Mouse (Mus musculus) activated CD4-positive, CD25-positive, alpha-beta regulatory T cell, adult 4 months (primary cell): ENCODE results near the gene Cdc27. TPM values are rescaled to one million over a fixed set of nuclear protein-coding genes. Genes with fewer than 3 reads are reported as not detected.
"Not testable (repeated sequence)": the region's sequence is repeated elsewhere in the genome, so short reads cannot be mapped to it uniquely, and the experiment has no call there.

Source experiments
- ATAC-seq: one replicate; pipeline ENCODE4 v1.8.0; 2017
- polyA plus RNA-seq, 2 experiments: library from polyadenylated mRNA; unstranded; fragments of 100-300 nt; shearing (Covaris generic); gene quantifications; one replicate each; pipeline ENCODE4 v1.2.1; 2017

Gene Cdc27
- polyA plus RNA-seq = 10 to 100 TPM; 18.3 to 21.7 TPM

- ATAC-seq = peak; percentile 88
Measured at GRCm38 (mm10) chr11:104550406-104550974, at the start of gene Cdc27, which contains the start of gene Myl4. TSS of gene Cdc27 (minus strand) at chr11:104550620. TSS of gene Myl4 (plus strand) at chr11:104550663.

GRCm38 (mm10) chr11:104599265-104599945 lies 49.0 kb upstream of the Cdc27 start:
- peak; percentile 43 for ATAC-seq

DNA sequence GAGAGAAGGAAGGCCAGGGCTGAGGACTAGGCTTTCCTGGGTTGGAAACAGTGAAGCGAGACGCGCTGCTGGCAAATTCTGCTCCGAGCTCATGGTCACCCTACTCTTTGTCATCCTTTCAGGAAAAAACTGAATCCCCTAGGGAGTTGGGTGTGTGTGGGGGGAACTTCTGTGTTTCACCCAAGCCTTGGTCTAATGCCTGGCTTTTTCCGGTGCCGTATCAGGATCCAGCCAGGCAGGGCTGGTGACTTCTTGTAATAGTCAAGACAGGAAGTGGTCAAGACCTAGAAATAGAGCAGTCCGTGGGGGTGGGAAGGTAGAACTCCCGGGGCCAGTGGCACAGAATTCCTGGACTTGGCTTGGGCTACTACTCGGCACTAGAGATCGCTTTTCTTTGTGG lies 45.9 kb upstream of the Cdc27 start:
- no peak for ATAC-seq

DNA sequence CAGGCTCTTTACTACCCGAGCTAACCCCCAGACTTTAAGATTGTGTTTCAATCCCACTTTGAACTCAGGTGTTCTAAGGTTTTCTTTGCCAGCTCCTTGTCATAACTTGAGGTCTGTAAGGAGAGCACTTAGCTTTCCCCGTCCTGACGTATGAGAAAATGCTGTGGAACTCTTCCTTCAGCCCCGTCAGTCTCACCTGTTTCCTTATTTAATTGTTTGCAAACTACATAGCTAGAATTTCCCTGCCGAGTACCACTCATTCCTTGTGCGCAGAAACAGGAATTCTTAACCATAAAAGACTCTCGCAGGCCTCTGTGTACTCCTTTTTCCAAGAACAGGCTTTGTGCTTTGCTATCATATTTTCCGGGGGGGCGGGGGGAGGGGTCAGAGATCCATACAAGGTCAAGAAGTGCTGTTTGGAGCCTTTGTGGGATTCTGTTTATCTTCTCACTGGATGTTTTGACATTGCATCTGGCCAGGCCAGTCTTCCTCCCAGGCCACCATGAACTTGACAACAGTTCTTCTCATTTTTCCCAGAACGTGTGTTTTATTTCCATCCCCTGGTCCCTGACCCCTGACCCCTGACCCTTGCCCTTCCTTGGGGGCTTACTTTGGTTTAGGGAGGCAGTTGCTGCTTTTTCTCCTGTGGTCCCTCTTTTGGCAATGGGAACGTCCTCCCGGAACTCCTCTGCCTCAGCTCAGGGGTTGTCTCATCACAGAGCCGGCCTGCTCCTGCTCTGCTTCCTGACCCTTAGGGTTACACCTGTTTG lies 41.8 kb upstream of the Cdc27 start:
- no peak for ATAC-seq

- peak; percentile 88 for ATAC-seq
Measured at GRCm38 (mm10) chr11:104590148-104590547, 39.7 kb upstream of the Cdc27 start.

DNA sequence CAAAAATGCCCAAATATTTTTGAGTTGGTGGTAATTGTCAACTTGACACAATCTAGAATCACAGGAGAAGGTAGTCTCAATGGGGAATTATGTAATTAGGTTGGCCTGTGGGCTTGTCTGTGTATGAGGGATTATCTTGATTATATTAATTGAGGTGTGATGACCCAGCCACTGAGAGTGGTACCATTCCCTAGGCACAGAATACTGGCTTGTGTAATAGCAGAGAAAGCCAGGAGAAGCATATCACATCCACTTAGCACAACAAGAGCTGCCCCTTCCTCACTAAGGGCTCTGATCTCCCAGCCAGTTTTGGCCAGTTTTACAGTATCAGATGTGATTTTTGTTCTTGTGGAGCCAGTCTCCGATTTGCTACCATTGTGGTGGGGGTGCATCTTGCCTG lies 39.1 kb upstream of the Cdc27 start:
- no peak for ATAC-seq

GRCm38 (mm10) chr11:104588513-104588912 lies 38.1 kb upstream of the Cdc27 start:
- ATAC-seq = no peak

DNA sequence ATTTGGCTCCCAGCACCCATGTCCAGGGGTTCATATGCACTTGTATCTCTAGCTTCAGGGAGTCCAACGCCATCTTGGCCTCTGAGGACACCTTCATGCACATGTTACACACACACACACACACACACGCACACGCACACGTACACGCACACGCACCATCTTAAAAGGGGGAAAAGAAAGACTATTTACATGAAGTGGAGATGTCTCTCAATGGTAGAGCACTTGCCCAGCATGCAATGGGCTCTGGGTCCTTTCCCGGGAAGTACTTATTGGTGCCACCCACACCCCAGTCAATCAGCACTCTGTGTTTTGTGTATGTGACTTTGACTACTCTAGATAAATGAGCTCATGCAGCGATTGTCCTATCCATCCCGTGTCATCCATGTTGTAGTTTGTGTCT lies 37.5 kb upstream of the Cdc27 start:
- ATAC-seq = no peak

- no peak for ATAC-seq
Measured at GRCm38 (mm10) chr11:104585495-104585894, 35.1 kb upstream of the Cdc27 start.

DNA sequence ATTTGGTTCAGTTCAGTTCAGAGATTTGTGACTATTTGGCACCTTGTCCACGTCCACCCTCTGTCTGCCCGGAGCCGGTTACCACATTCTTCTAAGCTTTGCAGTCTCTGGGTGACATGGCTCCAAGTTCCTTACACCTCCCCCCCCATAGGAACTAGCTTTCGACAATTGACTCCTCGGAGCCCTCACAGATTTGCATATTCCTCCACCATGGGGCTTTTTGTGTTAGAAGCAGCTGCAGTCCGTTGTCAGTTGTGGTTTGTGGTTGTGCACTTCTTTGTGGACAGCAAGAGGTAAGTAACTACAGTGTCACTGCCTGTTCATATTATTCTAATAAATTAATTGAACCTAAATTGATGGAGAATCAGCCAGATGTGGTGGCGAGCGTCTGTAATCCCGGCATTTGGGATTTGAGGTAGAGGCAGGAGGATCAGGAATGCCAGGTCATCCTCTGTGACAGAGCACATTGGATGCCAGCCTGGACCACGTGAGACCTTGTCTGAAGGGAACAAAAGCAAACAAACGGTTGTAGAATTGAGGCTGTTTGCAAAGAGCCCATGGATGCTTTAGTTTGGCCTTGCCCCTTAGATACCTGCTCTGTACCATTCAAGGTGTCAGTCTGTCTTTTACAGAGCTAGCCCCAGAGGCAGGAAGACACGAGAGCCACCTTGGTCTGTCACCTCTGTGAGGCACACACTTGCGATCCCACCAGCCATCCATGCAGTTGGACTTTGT lies 32.4 kb upstream of the Cdc27 start:
- peak; percentile 66 for ATAC-seq

GRCm38 (mm10) chr11:104582308-104582606 lies 31.8 kb upstream of the Cdc27 start:
- peak; percentile 4 for ATAC-seq

GRCm38 (mm10) chr11:104581446-104582307 lies 31.3 kb upstream of the Cdc27 start:
- peak; percentile 88 for ATAC-seq

DNA sequence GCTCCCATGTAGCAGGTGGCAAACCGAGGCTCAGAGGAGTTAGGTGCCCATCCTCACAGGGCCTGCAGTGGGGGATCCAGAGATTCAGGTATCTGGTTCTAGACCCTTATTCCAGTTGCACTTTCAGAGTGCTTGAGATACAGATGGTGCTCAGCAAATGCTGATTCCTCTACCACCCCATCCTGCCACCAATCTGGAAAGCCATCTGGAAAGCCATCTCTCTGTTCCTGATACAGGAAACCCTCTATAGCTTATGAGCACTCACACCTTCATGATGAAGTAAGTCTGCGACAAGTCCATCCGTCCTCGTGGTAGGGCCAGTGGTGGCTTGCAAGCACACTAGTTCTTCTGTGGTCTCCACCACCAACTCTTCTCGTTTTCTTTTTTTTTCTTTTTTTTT lies 30.2 kb upstream of the Cdc27 start:
- no peak for ATAC-seq

DNA sequence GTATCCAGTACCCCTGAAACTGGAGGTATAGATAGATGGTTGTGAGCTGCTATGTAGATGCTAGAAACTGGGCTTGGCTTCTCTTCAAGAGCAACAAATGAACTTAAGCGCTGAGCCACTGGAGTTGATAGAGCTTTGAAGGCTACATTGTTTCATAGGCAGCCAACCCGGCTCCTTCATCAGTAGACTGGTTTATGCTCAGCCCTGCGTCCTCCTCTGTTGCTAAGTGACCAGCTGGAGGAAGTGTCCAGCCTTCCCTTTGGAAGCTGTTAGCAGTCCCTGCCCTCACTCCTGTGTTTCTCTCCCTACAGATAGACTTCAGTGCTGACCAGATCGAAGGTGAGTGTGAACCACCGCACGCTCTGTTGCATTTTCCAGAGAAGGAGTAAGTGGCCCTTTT lies 29.7 kb upstream of the Cdc27 start:
- ATAC-seq = no peak

- no peak for ATAC-seq
Measured at GRCm38 (mm10) chr11:104579575-104579974, 29.2 kb upstream of the Cdc27 start.

DNA sequence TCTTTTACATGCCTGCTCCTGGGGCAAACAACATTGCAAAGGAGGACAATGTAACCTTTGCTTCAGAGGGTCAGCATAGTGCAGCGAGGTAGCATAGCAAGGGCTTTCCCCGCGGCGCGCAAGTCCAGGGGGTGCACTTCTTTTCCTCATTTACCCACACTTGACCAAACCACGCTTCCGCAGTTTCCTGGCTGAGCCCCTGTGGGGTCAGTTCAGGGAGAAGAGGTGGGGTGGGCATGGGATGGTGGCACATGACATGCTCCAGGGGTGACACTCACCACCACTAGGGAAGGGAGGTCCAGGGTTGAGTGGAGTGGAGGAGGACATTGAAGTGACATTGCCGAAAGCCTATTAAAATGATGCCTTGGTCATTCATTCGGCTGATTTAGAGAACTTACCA lies 28.7 kb upstream of the Cdc27 start:
- ATAC-seq = no peak

DNA sequence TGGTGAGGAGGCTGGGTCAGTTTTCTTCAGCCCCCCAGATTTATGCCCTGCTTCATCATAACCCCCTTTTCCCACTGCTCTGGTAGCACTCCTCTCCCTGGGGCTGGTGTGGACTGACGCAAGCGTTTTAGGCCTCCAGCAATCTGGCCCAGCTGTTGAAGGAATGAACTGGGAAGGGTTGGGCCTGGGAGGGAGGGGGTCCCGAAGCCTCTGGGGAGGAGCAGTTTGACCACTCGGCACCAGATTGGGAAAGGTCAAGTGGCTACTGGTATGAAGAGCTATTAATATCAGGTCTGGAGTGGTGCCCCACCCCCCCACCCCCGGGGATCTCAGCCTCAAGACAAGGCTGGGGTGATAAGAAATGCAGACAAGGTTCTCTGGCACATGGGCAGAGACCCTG lies 27.7 kb upstream of the Cdc27 start:
- no peak for ATAC-seq

GRCm38 (mm10) chr11:104576772-104577612 lies 26.6 kb upstream of the Cdc27 start:
- ATAC-seq = no peak

- ATAC-seq = no peak
Measured at GRCm38 (mm10) chr11:104572566-104572965, 22.1 kb upstream of the Cdc27 start.

DNA sequence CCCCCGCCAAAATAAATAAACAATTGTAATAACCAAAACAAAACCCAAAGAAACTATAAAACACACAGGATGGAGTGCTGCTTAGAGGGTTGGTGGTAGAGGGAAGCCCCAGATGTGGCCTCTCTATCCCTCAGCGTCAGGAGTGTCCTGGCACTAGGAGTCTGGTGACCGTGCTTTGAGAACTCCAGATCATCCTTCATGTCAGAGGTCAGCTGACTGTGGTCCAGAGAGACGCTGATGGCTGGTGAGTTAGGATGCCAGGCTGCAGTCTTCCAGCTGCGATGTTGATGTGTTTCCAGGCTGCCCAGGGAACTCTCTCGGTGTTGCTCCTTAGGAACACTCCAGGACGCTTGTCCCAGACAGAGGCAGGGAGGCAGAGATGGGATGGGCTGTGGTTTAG lies 21.7 kb upstream of the Cdc27 start:
- ATAC-seq = no peak

- not testable (repeated sequence) for ATAC-seq
Measured at GRCm38 (mm10) chr11:104571373-104571772, 21.0 kb upstream of the Cdc27 start.
